Mouse (Mus musculus): Measurements from ENCODE around the gene Lsm10. TPM values are rescaled to one million over a fixed set of nuclear protein-coding genes. Genes with fewer than 3 reads are reported as not detected.

The Lsm10 gene
- polyA plus RNA-seq, 1 experiment from 2014 or later = 41.7 TPM

GRCm38 (mm10) chr4:126147533-126148160 lies 51.2 kb downstream of the Lsm10 start, which contains the start of gene Eva1b:
Gene Eva1b, plus strand, starts transcription at chr4:126147744.
- peaks cover 30% of the 10 kb centered on the region for H3K4me1 ChIP-seq (ENCODE audit: control insufficient read depth, insufficient read depth, low read length)
- H3K9me3 ChIP-seq (replicated peaks; ENCODE audit: control insufficient read depth, low read length) = no peaks in the 10 kb centered on the region
- H3K27ac ChIP-seq (ENCODE audit: low read length) = peak within 1 kb of the TSS; percentile 82
- H3K4me2 ChIP-seq (ENCODE audit: low read depth, low read length) = peak within 1 kb of the TSS; percentile 81
- peak; percentile 56 for ATAC-seq (replicated peaks; ENCODE audit: extremely low read depth, insufficient read depth, low FRiP score)
- H3K27me3 ChIP-seq (ENCODE audit: control insufficient read depth, insufficient read depth, low read length) = no peaks in the 10 kb centered on the region
- H3K4me3 ChIP-seq (ENCODE audit: low read length) = peak within 1 kb of the TSS; percentile 69
- no peaks in the 10 kb centered on the region; the same call in 1 of the 2 replicates for H3K36me3 ChIP-seq (ENCODE audit: control insufficient read depth, insufficient read depth)
- H3K9ac ChIP-seq (ENCODE audit: low read length) = peak within 1 kb of the TSS; percentile 80
- 5% methylated on average over 24 of the region's 24 CpGs for WGBS

Other genes starting within 250 kb of the Lsm10 start
- gene Csf3r, start 72.1 kb upstream of the Lsm10 start, polyA plus RNA-seq (2015; fragmentation: Nextera tagmentation; extraction: Ambion mirVana) = 0.72 TPM in 2 replicates
- gene Mrps15, start 49.7 kb upstream of the Lsm10 start, polyA plus RNA-seq (2015; fragmentation: Nextera tagmentation; extraction: Ambion mirVana) = 128 and 133 TPM in 2 replicates
- gene Oscp1, start 38.1 kb upstream of the Lsm10 start, polyA plus RNA-seq (2015; fragmentation: Nextera tagmentation; extraction: Ambion mirVana) = 7.4 and 8.3 TPM in 2 replicates
- 24.5 and 26.6 TPM in 2 replicates for gene Stk40, start 7.3 kb downstream of the Lsm10 start, polyA plus RNA-seq (2015; fragmentation: Nextera tagmentation; extraction: Ambion mirVana)
- gene Eva1b, start 51.1 kb downstream of the Lsm10 start, polyA plus RNA-seq (2015; fragmentation: Nextera tagmentation; extraction: Ambion mirVana) = 29.5 TPM in 2 replicates
- 2.7 and 3.4 TPM in 2 replicates for gene Sh3d21, start 66.9 kb downstream of the Lsm10 start, polyA plus RNA-seq (2015; fragmentation: Nextera tagmentation; extraction: Ambion mirVana)
- 137 and 143 TPM in 2 replicates for gene Thrap3, start 106.1 kb downstream of the Lsm10 start, polyA plus RNA-seq (2015; fragmentation: Nextera tagmentation; extraction: Ambion mirVana)
- gene Map7d1, start 159.7 kb downstream of the Lsm10 start, polyA plus RNA-seq (2015; fragmentation: Nextera tagmentation; extraction: Ambion mirVana) = 34.7 and 36.1 TPM in 2 replicates
- 78.1 and 81.3 TPM in 2 replicates for gene Trappc3, start 165.7 kb downstream of the Lsm10 start, polyA plus RNA-seq (2015; fragmentation: Nextera tagmentation; extraction: Ambion mirVana)
- gene Col8a2, start 190.2 kb downstream of the Lsm10 start, polyA plus RNA-seq (2015; fragmentation: Nextera tagmentation; extraction: Ambion mirVana) = 4.5 and 5.0 TPM in 2 replicates
- gene Adprhl2, start 225.1 kb downstream of the Lsm10 start, polyA plus RNA-seq (2015; fragmentation: Nextera tagmentation; extraction: Ambion mirVana) = 38.6 and 41.1 TPM in 2 replicates
- gene Tekt2, start 229.1 kb downstream of the Lsm10 start, polyA plus RNA-seq (2015; fragmentation: Nextera tagmentation; extraction: Ambion mirVana) = 2.3 and 2.7 TPM in 2 replicates